Mouse (Mus musculus) CD8-positive naive resting alpha-beta T cell, adult 2 months (primary cell): ENCODE data around the gene Aimp1.

ENCODE experiments used
- DNase-seq, 2 experiments: peaks; one replicate each; pipeline ENCODE4 v3.0.0; 2022; ENCODE audit warnings: low read depth in 2 of 2, low spot score in 2 of 2

The Aimp1 gene

DNA sequence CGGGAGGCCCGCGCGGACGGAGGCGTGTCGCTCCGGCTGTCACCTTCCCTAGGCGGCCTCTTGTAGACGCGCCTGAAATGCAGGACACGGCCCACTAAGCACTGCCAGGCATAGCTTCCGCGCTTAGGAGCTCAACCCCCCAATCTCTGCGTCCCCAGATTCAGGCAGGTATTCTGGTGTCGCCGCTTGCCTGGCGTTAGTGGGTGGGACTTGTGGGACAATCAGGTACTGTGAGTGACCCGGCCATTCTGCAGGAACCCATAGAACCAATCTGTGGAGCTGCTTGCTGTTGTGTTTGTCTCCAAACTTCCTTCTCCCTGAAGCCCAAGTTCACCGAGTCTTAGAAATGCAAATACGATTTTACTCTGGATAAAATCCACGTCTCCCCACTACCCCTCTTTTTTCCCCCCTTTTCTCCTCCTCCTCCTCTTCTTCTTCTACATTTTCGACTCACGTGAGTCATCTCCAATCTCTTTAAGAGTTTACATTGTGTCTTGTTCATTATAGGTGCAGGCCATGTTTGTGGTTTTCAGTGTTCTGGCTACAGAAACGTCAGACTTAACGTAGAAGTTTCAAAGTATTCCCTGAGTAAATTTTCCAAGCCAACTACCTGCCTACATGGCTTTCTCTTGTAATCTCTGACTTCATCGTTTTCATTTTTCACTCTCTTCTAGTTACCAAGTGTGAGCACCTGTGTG, at the start of gene Aimp1:
Aimp1 (minus strand) TSS at position 140 of the 698 bp plus-strand sequence.
- no peak for DNase-seq

DNA sequence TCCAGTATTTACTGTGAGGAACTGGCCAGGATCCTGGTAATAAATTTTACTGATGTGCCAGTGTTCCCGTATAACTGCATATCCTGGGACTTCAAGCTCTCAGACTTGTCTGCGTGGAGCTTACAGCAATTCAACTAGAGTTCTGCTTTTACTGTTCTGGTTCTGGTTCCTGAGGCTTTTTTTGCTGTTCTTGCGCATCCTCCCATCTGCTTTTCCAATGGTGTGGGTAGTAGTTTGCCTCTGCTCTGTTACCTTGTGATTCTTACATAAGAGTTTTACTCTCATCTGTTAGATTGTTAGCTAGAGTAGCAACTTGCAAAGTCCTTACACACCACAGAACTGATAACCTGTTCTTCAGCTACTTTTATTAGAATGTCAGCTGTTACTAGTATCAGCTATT, 40.2 kb upstream of the Aimp1 start:
- no peak for DNase-seq

DNA sequence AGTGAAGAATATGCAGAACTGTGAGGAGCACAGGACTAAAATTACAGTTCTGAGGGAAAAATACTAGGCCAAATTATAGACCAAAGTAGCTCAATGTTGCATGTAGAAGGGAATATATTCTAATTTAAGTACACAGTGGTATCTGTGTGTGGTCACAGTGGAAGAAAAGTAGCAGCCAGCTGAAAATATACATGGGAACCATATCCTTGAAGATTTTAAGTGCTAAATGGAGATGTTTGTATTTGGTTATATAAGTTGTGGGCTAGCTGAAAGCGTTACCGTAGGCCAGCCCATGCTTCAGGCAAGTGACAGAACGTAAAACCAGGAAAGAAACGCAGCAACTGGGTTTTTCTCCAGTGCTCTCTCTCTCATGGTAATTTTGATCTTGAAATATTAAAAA, 33.1 kb upstream of the Aimp1 start:
- DNase-seq = no peak

DNA sequence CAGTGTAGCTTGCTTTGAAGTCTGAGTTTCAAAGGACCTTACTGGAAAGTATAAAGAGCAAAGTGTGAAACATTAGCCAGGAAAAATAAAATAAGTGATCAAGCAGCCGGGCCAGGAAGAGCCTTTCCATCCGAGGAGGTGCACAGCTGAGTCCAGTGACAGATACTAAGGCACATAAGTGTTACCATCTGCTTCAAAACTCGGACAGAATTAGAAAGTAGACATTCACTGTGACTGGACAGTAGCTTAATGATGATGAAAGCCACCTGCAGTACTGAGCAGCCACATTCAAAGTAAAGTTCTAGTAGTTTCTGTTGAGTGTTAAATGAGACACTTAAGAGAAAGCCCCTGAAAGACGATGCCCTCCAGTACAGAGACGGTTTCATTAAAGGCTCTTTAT, 29.7 kb upstream of the Aimp1 start:
- DNase-seq = no peak

DNA sequence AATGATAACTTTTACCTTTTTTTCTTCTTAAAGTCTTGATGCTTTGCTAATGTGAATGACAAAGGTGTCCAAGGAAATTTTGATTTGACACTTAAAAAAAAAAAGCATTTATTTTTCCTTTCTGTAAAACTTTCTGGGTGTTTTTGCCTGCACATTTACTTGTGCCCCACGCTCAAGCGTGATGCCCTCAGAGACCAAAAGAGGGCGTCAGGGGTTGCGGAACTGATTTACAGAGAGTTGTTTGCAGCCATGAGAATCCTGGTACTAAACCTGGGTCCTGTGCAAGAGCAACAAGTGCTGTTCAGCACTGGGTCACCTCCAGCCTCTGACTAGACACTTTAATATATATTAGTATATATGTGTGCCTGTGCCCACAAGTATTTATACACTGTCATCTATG, 22.8 kb upstream of the Aimp1 start:
- DNase-seq = no peak

DNA sequence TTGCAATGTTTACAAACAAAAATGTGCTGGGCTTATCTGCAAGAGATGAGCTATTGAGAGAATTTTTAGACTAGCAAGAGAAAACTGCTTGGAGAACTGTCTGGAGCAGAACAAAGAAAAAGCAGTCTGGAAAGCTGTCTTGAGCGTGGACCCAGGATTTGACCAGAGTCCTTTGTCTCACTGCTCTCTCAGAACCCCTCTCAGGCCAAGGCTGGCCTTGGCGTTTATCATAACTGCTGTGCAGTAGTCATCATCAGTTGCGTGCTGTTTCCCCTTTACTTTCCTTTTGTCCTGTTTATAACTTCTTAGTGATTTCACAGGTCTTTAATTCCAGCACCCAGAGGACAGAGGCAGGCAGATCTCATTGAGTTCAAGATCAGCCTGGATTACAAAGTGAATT, 20.0 kb upstream of the Aimp1 start:
- DNase-seq = no peak

DNA sequence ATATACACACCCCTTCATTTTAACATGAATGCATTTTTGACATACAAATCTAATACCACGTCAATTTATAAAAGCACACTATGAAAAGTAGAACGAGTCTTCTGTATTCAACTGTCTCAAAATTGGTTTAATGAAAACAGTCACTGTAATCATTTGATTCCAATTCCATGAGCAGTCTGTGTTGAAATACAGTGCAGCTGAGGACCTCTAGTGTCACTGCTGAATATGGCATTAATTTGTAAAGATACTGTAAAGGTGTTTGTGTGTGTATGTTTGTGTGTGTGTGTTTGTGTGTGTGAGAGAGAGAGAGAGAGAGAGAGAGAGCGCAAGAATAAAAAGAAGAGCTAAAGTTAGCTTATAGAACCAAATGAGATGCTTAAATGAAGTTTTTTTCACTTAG, 17.2 kb upstream of the Aimp1 start:
- no peak for DNase-seq

DNA sequence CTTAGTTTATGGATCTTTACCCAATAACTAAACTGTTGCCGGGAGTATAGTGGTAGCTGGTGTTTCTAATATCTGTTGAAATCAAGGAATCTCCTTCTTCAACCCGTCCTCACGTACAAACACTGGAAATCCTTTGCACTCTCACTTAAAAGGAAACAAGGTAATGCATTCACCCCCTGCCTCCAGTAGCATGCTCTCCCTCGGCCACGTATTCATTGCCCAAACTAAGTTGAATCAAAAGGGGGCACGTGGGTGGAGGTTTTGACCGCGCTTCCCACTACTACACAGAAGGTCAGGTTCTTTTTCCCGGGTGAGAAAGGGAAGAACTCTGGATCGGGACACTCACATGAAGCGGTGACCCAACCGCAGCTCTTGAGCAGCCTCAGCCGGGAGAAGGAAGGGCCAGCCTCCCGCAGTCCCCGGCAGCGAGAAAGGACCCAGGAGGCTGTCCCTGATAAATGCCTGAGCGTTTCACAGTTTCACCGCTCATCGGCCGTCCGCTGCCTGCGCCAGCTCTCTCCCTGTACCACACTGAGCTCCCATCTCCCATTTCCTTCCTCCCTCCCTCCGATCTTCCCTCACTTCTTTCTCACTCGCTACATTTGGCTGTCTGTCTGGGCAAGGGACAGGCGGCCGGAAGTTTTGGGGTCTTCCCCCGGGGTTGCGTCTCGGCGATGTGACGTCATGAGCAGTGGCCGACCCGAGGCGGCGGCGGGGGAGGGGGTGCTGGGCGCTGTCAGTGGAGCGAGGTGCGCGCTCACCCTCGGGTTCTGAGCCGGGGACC, 531 bp downstream of the Aimp1 start, which contains the start of gene Tbck:
Tbck (plus strand) TSS at position 698 of the 784 bp plus-strand sequence.
- DNase-seq = peak; percentile 88 to 92

DNA sequence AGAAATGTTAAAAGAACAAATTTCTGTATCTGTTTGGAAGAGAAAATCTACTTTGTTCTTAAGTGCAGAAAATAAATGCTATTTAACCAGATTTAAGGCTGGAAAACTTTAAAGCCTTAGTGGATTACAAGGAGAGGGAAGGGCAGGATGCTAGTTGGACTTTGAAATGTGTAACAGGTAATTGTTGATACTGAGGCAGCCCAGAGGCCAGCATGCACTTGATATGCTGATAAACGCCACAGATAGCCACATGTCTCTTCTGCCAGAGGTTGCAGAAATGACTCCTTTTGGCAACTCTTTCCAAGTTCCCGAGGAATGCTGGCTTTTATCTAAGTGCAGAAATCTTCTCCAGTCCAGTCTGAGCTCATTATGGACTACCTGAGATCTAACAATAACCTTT, 6.7 kb downstream of the Aimp1 start:
- no peak for DNase-seq

DNA sequence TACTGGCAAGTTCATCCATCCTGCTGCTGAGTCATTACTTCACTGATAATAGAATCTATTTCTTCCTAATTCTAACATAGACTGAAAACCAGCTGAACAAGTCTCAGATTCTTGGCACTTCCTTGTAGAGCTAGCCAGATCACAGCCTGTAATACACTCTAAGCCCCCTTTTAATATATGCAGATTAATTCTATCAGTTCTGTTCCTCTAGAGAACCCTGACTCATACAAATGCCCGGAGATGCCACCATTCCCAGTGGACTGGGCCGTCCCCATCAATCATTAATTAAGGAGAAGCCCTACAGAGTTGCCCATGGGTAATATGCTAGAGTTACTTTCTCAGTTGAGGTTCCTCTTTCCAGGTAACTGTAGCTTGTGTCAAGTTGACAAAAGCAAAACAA, 28.2 kb downstream of the Aimp1 start:
- no peak for DNase-seq

DNA sequence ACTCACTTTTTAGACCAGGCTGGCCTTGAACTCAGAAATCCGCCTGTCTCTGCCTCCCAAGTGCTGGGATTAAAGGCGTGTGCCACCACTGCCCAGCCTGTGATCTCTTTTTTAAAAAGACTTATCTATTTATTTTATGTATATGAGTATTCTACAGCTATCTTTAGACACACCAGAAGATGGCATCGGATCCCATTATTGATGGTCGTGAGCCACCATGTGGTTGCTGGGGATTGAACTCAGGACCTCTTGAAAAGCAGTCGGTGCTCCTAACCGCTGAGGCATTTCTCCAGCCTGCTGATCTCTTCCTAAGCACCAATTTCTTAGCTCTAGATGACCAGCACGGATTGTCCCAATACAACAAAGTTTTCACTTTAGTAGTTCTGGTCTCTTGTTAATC, 30.2 kb downstream of the Aimp1 start:
- DNase-seq = no peak

DNA sequence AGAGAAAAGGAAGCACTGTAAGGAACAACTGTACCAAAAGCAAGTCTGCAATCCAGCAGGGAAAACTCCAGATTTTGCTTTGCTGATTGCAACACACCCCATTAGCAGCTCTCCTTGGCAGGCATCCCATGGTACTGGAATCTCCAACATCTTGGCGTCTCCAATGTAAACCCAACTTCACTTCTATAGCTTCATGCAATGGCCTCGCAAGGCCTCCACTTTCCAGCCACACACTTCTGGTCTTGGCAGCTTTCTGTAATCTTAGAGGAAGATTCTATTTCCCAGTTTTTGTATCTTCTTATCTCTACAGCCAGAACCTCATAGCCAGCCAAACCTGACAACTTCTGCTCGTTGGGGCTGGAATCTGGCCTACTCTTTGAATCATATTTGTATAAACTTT, 32.4 kb downstream of the Aimp1 start:
- DNase-seq = no peak

DNA sequence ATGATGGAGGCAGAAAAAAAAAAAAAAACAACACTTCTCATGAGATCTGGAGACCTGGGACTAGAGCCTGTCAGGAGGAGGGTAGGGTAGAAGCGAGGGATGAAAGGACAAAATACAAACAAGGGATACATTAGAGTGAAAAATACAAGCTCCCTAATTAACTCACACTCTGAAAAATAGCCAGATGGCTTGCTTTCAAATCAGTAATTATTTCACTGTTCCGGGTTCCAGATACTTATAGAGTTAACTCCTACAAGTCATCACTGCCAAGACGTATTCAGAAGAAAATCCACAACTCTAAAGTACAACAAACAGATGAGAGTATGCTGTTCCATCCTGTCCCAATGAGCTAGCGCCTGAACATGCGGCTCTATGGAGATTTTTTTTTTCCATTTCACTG, 34.0 kb downstream of the Aimp1 start:
- no peak for DNase-seq

DNA sequence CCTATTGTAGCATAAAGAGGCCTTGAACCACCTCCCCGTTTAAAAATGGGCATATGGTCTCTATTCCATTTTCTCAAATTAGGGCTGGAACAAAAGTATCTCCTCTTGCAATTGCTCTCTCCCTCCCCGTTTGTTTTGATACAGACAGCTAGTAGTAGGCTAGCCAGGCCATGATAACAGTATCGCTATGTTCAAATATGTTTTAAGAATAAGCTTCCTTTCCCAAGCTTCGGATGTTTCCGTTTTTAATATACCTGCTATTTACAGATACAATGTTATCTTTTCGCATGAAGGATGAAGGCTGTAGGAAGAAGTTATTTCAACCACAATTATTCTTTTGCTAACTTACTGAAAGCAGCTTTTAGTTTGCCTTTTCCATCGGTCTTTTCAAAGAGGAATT, 34.8 kb downstream of the Aimp1 start:
- no peak for DNase-seq

DNA sequence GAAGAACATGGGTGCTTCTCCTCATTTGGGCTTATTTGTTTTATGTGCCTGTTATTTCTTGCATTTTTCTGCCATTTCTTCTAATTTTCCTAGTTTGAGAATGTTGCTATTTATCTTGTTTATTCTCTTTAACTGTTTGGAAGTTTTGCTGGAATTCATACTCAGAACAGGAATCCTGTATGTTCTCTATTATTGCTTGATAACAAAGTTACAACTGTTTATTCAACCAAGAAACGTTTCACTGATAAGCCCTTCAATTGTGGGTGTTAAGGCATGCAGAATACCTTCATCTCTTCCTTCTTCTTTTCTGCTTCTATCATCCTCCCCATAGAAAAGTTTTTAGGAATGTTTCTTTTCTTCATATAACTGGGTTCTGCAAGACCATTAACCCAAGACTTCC, 37.4 kb downstream of the Aimp1 start:
- DNase-seq = no peak

DNA sequence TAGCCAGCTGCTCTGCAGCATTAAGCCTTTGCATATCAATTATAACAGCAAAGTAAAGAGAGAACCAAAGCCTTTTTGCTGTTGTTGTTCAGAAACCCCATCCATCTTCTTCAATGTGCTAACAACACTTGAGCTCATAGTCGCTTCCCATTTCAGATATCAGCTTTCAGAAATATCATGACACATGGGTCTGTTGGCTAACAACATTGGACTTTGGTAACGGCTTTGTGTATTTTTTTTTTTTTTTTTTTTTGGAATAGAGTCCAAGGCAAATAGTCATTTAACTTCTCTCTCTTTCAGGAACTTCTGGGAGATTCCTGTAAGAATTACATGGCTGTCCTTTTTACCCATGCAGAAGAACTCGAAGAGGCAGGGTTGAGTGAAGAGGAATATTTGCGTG, 40.1 kb downstream of the Aimp1 start:
- DNase-seq = no peak

DNA sequence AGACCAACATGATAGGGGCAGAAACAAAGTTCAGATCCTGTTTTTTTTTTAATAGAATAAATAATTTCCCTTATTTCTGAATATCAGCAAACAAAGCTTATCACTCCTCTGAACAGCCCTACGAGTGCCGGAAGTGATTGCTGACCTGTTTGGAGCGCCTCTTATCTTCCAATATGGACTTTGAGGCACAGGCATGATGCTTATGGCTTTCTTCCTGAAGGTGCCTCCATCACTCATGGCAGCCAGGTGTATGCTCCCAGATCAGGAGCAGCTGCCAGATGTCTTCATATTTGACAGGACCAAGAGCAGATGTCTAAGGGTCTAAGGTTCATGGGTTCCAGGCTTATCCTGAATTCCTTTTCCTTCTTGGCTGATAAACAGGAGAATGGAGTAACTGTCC, 47.1 kb downstream of the Aimp1 start:
- DNase-seq = no peak

DNA sequence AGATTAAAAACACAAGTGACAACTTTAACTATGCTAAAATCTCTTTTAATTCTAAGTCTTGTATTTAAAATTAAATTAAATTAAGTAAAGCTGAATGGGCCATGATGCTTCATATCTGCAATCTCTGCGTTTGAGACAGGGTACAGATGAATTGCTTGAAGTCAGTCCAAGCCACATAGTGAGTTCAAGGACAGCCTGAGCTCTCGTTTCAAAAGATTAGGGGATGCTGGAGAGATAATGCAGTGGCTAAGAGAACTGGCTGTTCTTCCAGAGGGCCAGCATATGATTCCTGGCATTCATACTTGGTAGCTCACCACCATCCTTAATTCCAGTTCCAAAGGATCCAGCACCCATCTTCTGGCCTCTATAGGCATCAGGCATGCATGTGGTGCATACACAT, 50.9 kb downstream of the Aimp1 start:
- DNase-seq = no peak

DNA sequence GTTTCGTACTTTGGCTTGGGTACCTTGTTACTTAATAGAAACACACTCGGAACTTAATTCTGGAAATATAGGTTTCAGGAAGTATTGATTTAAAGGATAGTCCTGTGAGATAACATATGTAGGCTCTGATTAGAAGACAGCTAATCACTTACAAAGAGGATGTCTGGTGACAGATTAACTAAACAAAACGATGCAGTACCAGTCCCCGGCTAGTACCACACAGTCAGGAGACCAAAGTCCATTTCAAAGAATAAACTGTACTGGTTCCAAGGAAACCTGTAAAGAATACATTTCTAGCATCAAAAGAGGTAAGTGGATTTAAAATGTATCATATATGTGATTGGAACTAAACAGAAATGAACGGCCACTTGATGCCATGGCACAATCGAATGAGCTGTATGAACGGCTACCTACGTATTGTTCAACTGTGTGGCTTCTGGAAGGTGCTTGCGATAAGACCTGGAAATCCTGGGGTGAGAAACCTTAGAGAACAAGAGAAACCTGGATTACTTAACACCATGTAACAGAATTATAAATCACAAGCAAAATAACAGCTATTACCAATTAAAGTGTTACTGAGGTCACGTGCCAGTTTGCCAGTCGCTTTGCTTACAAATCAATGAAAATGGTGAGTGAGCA, 54.5 kb downstream of the Aimp1 start, which contains the start of gene Gimd1:
Gimd1 (plus strand) TSS at position 220 of the 639 bp plus-strand sequence.
- no peak for DNase-seq

DNA sequence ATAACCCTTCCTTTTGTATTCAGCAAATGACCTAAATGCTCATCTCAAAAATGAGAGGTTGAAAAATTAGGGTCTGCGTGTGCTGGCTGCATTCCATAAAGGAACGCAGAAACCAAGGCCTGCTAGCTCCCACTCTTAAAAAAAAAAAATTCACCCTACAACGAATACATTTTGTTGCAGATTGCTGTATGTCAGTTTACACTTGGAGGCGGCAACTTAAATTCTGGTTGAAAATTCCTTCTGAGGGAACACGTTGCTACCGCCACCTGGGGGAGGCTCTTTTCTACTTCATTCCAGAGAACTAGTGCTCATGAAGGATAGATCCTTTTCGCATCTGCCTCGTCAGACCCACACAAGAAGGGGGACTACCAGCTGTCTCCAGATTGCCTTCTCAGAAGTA, 55.4 kb downstream of the Aimp1 start:
- no peak for DNase-seq
